11 mouse cellular contexts compared by ENCODE assay signal in genomic region chr8:10972851-10973452, GRCm38 (mm10). TPM values are rescaled to one million over a fixed set of nuclear protein-coding genes. Genes with fewer than 3 reads are reported as not detected.
DNase-seq lines count a peak whose midpoint lies in the region; ATAC-seq and TF ChIP-seq lines count a peak whose summit lies in the region.
"Had no signal": no experiment of that assay in that cellular context is flagged by ENCODE, and none has a peak within 500 bp of the region (broad histone marks: within the 10 kb centered on the region; RNA-seq: fewer than 3 reads in every experiment).

No protein-coding gene starts in this region.

- no peak overlapping the region for H3K4me3 ChIP-seq in lung, embryonic 15.5 days
- H3K4me3 ChIP-seq in lung, adult 2 months (replicated peaks; ENCODE audit: extremely low read depth, low read depth, low read length), result no peak overlapping the region
- H3K4me3 ChIP-seq in intestine, embryonic 16.5 days (ENCODE audit: low read length), result no peak overlapping the region
- H3K4me3 ChIP-seq in neural tube, embryonic 13.5 days, result no peak overlapping the region
- H3K4me3 ChIP-seq in gastrocnemius, adult 2 months, result no peak overlapping the region

- H3K27me3 ChIP-seq in lung, embryonic 15.5 days, result no peaks in the 10 kb centered on the region; the same call in 1 of the 2 replicates
- H3K27me3 ChIP-seq in intestine, embryonic 16.5 days (replicated peaks; ENCODE audit: control insufficient read depth, insufficient read depth, low read length), result no peaks in the 10 kb centered on the region
- no peaks in the 10 kb centered on the region; the same call in 1 of the 2 replicates for H3K27me3 ChIP-seq in neural tube, embryonic 13.5 days

- H3K9me3 ChIP-seq in lung, embryonic 15.5 days, result no peaks in the 10 kb centered on the region
- H3K9me3 ChIP-seq in intestine, embryonic 16.5 days (ENCODE audit: control insufficient read depth, low read length), result no peaks in the 10 kb centered on the region
- no peaks in the 10 kb centered on the region for H3K9me3 ChIP-seq in neural tube, embryonic 13.5 days
- H3K9me3 ChIP-seq: G1E had no signal

- no peak for ATAC-seq in lung, embryonic 15.5 days (ENCODE audit: borderline replicate concordance, extremely low read depth, low FRiP score, low TSS enrichment)
- no peak for ATAC-seq in intestine, embryonic 16.5 days
- no peak for ATAC-seq in neural tube, embryonic 13.5 days (ENCODE audit: low read depth)

- no peaks in the 10 kb centered on the region for H3K36me3 ChIP-seq in lung, embryonic 15.5 days
- no peaks in the 10 kb centered on the region for H3K36me3 ChIP-seq in intestine, embryonic 16.5 days (ENCODE audit: control insufficient read depth, insufficient read depth, low read length)
- H3K36me3 ChIP-seq in neural tube, embryonic 13.5 days, result no peaks in the 10 kb centered on the region
- H3K36me3 ChIP-seq: G1E had no signal

- no peak for TF ChIP-seq POLR2A in lung, adult 2 months (IDR thresholded peaks at IDR 0.05; ENCODE audit: borderline replicate concordance, extremely low read depth, low read depth, low read length)

- peak overlapping the region; percentile 20 for H3K27ac ChIP-seq in lung, embryonic 15.5 days
- H3K27ac ChIP-seq in intestine, embryonic 16.5 days (ENCODE audit: low read length), result peak overlapping the region; percentile 13; the same call in 1 of the 2 replicates
- H3K27ac ChIP-seq in neural tube, embryonic 13.5 days (replicated peaks), result peak overlapping the region; percentile 54
- no peak overlapping the region for H3K27ac ChIP-seq in gastrocnemius, adult 2 months

- peak; percentile 58 for DNase-seq in embryo, embryonic 10.5 days (ENCODE audit: low spot score)
- DNase-seq in embryo, embryonic 10 days (ENCODE audit: low spot score), result no peak
- DNase-seq in lung, adult 2 months, result no peak
- DNase-seq in spleen, postnatal 36 days (ENCODE audit: low spot score in 2 of 2), result no peak
- DNase-seq in gastrocnemius, adult 2 months, result no peak
- DNase-seq: adrenal gland, postnatal 14 days; cerebellum, postnatal 25 days had no signal

- intact Hi-C loops in gastrocnemius, adult 2 months (cut with DNase I), result no loop called here

- H3K4me2 ChIP-seq in lung, embryonic 15.5 days, result no peak overlapping the region
- H3K4me2 ChIP-seq in intestine, embryonic 16.5 days (ENCODE audit: low read depth, low read length), result no peak overlapping the region
- no peak overlapping the region for H3K4me2 ChIP-seq in neural tube, embryonic 13.5 days

- 34% methylated on average over 9 of the region's 9 CpGs for WGBS in lung, embryonic 15.5 days
- 67% methylated on average over 9 of the region's 9 CpGs for WGBS in lung, adult 2 months
- WGBS in intestine, embryonic 16.5 days, result 43% methylated on average over 9 of the region's 9 CpGs
- WGBS in neural tube, embryonic 13.5 days, result 5% methylated on average over 9 of the region's 9 CpGs

- no peak overlapping the region for H3K9ac ChIP-seq in lung, embryonic 15.5 days
- no peak overlapping the region for H3K9ac ChIP-seq in intestine, embryonic 16.5 days (ENCODE audit: low read depth, low read length)
- no peak overlapping the region for H3K9ac ChIP-seq in neural tube, embryonic 13.5 days

- H3K4me1 ChIP-seq in lung, embryonic 15.5 days, result peaks cover 63% of the 10 kb centered on the region
- H3K4me1 ChIP-seq in lung, adult 2 months (ENCODE audit: control insufficient read depth, insufficient read depth, low read length), result peaks cover 2% of the 10 kb centered on the region; the same call in 1 of the 2 replicates
- peaks cover 31% of the 10 kb centered on the region for H3K4me1 ChIP-seq in intestine, embryonic 16.5 days (ENCODE audit: control insufficient read depth, insufficient read depth, low read length)
- H3K4me1 ChIP-seq in neural tube, embryonic 13.5 days (replicated peaks), result peaks cover 41% of the 10 kb centered on the region

- no peak for TF ChIP-seq CTCF in lung, adult 2 months (IDR thresholded peaks at IDR 0.05; ENCODE audit: insufficient read depth, low read length)
- no peak for TF ChIP-seq CTCF in gastrocnemius, adult 2 months (IDR thresholded peaks at IDR 0.05)

RNA-seq across cellular contexts. Expression of gene Irs2, which starts 35.3 kb away (rescaled TPM):
- polyA plus RNA-seq in lung, embryonic 15.5 days (2015; fragmentation: Nextera tagmentation; extraction: Ambion mirVana), result 4.1 TPM in 2 replicates
- polyA plus RNA-seq in lung, adult 2 months (2012; rRNA removed), result 20.7 and 27.1 TPM in 2 replicates
- 4.4 and 4.7 TPM in 2 replicates for polyA plus RNA-seq in intestine, embryonic 16.5 days (2015; fragmentation: Nextera tagmentation; extraction: Ambion mirVana)
- polyA plus RNA-seq in neural tube, embryonic 13.5 days (2015; fragmentation: Nextera tagmentation; extraction: Ambion mirVana), result 5.6 and 6.6 TPM in 2 replicates
- total RNA-seq in gastrocnemius, adult 2 months (2021), result 10 to 100 TPM; 28.2 to 44.8 TPM
